Mouse (Mus musculus) spleen, adult 2 months (tissue): ENCODE measurements around the gene Sf3b2.

Experiments used
- CTCF ChIP-seq: fragments of 200-500 bp; IDR thresholded peaks from 2 replicates; pipeline ENCODE4 v1.5.1; 2011; ENCODE audit warnings: mild to moderate bottlenecking, inconsistent platforms; ENCODE audit not compliant: insufficient read depth, insufficient read length, insufficient replicate concordance; ENCODE audit errors: extremely low read depth
- POLR2A ChIP-seq: fragments of 200-500 bp; IDR thresholded peaks from 2 replicates; pipeline ENCODE4 v1.6.1; 2011; ENCODE audit warnings: low read depth, low read length, inconsistent platforms

DNA sequence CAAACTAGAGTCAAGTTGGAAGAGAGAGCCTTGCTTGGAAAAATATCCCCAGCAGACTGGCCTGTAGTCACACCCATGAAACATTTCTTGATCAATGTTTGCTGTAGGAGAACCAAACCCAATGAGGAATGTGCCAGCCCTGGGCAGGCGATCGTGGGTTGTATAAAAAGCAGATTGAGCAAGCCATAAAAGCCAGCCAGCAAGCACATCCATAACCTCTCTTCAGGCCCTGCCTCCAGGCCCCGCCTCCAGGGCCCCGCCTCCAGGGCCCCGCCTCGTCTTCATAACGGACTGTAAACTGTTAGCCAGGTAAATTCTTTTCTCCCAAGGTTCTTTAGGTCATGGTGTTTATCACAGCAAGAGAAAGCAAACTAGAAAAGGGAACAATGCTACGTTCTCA lies 16.9 kb downstream of the Sf3b2 start:
- TF ChIP-seq POLR2A (no peak), CTCF (no peak)
